Mouse (Mus musculus): ENCODE results near the gene Sobp.

DNA sequence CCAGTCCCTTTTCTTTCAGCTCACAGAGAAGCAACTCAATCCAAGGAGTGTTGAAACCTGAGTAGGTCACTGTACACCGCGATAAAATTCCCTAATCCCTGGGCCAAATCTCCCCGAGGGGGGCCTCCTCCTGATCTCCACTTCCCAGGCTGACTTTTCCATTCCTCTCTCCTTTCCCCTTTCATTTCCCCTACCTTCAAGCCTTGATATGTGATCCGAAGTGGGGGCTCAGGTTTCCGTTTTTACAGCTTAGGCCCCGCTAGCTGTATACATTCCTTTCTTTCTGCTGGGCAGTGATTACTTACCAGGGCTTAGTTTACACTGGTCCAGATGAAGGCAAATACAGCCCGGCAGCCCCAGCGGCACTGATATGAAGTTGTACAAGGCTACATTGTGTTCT lies 3.2 kb downstream of the Sobp start:
- TF ChIP-seq POLR2A (IDR thresholded peaks at IDR 0.05; ENCODE audit: insufficient read depth, low read depth, low read length), result no peak
- no peak for TF ChIP-seq CTCF (IDR thresholded peaks at IDR 0.05; ENCODE audit: insufficient read depth, low read depth, low read length)

Data from olfactory bulb, adult 2 months (tissue).